Mouse (Mus musculus): ENCODE results near the gene Cd79b. TPM values are rescaled to one million over a fixed set of nuclear protein-coding genes. Genes with fewer than 3 reads are reported as not detected.

Gene Cd79b
- polyA plus RNA-seq, 1 experiment: 0.03 TPM

DNA sequence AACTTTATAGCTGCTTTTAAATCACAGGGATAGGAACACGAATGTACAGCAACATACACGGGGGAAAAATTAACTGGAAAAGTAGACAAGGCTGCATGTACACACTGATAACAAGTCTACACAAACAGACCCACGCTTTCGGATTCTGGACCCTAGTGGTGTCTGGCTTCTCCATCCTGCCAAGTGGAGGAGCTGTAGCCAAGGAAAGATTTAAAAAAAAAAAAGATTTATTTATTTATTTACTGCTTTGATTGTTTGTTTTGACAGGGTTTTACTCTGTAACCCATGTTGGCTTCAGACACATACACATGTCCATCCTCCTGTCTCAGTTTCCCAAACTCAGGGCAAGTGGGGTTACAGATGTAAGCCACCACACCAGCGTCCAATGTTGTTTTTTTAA, 7.1 kb downstream of the Cd79b start:
- Histone ChIP-seq H3K36me3 (ENCODE audit: control insufficient read depth) (no peaks in the 10 kb centered on the region), H3K27me3 (ENCODE audit: control insufficient read depth) (no peaks in the 10 kb centered on the region), H3K4me3 (replicated peaks) (no peak overlapping the region), H3K4me1 (ENCODE audit: control insufficient read depth) (no peaks in the 10 kb centered on the region), H3K9me3 (ENCODE audit: control insufficient read depth, low read length) (no peaks in the 10 kb centered on the region)
- TF ChIP-seq GATA1 (IDR thresholded peaks at IDR 0.05; ENCODE audit: low read length): no peak
- no peak for TF ChIP-seq TAL1 (IDR thresholded peaks at IDR 0.05; ENCODE audit: low read length)

DNA sequence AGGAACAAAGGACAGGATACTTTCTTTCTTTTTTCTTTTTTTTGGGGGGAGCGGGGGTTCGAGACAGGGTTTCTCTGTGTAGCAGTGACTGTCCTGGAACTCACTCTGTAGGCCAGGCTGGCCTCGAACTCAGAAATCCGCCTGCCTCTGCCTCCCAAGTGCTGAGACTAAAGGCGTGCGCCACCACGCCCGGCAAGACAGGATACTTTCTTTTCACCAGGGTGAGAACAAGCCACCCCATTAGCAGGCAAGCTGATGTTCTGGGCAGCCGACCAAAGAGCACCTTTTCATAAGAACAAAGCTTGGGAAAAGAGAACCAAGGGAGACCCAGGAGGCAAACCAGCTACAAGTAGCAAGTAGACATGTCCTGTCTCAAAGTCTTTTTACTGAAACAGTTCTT, 7.8 kb downstream of the Cd79b start:
- no peaks in the 10 kb centered on the region for H3K36me3 ChIP-seq (ENCODE audit: control insufficient read depth)
- H3K4me1 ChIP-seq (ENCODE audit: control insufficient read depth): no peaks in the 10 kb centered on the region
- no peaks in the 10 kb centered on the region for H3K27me3 ChIP-seq (ENCODE audit: control insufficient read depth)
- no peaks in the 10 kb centered on the region for H3K9me3 ChIP-seq (ENCODE audit: control insufficient read depth, low read length)
- H3K4me3 ChIP-seq (replicated peaks): no peak overlapping the region
- TF ChIP-seq GATA1 (IDR thresholded peaks at IDR 0.05; ENCODE audit: low read length) (no peak), TAL1 (IDR thresholded peaks at IDR 0.05; ENCODE audit: low read length) (no peak)

DNA sequence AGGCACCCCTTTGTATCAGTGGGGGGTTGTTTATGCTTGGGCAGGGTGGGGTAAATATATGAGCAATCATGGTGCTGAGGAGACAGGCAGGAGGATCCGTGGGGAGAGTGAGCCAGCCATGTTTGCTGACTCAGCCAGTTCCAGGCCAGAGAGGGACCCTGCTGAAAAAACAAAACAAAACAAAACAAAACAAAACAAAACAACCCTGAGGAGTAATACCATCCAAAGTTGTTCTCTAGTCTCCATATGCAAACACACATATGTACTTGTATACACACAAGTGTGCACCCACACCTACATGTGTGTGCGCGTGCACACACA, 8.5 kb downstream of the Cd79b start:
- H3K9me3 ChIP-seq (ENCODE audit: control insufficient read depth, low read length): no peaks in the 10 kb centered on the region
- H3K4me1 ChIP-seq (ENCODE audit: control insufficient read depth): no peaks in the 10 kb centered on the region
- no peak overlapping the region for H3K4me3 ChIP-seq (replicated peaks)
- no peaks in the 10 kb centered on the region for H3K27me3 ChIP-seq (ENCODE audit: control insufficient read depth)
- H3K36me3 ChIP-seq (ENCODE audit: control insufficient read depth): no peaks in the 10 kb centered on the region
- no peak for TF ChIP-seq GATA1 (IDR thresholded peaks at IDR 0.05; ENCODE audit: low read length)
- no peak for TF ChIP-seq TAL1 (IDR thresholded peaks at IDR 0.05; ENCODE audit: low read length)

DNA sequence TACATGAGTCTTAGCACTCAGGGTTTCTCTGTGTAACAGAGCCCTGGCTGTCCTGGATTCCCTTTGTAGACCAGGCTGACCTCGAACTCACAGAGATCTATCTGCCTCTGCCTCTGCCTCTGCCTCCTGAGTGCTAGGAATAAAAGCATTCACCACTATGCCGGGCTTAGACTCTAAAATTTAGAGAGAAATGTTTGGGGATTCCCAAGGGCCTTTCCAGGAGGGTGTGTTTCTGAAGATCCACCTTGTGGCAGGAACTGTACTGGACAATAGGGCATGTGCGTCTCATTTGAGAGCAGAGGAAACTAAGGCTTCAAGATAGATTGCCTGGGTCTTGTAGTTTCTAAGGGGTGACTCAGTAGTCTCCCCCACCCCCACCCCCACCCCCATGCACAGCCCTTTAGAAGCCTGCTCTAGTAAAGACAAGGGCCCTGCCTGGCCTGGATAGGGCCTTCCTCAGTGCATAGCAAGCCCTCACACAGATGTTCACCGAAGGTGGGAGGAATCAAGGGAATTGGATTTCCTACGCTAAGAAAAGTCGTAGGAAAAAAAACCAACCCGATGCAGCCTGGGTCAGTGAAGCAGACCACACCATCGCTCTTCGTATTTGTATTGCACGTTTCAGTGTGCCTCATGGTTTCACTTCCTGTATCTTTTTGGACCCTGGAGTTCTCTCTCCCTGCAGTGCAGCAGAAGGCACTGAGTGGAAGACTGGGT, 9.1 kb downstream of the Cd79b start:
- Histone ChIP-seq H3K4me3 (replicated peaks) (no peak overlapping the region), H3K9me3 (ENCODE audit: control insufficient read depth, low read length) (no peaks in the 10 kb centered on the region), H3K36me3 (ENCODE audit: control insufficient read depth) (no peaks in the 10 kb centered on the region), H3K4me1 (ENCODE audit: control insufficient read depth) (no peaks in the 10 kb centered on the region), H3K27me3 (ENCODE audit: control insufficient read depth) (no peaks in the 10 kb centered on the region)
- no peak for TF ChIP-seq GATA1 (IDR thresholded peaks at IDR 0.05; ENCODE audit: low read length)
- TF ChIP-seq TAL1 (IDR thresholded peaks at IDR 0.05; ENCODE audit: low read length): no peak

DNA sequence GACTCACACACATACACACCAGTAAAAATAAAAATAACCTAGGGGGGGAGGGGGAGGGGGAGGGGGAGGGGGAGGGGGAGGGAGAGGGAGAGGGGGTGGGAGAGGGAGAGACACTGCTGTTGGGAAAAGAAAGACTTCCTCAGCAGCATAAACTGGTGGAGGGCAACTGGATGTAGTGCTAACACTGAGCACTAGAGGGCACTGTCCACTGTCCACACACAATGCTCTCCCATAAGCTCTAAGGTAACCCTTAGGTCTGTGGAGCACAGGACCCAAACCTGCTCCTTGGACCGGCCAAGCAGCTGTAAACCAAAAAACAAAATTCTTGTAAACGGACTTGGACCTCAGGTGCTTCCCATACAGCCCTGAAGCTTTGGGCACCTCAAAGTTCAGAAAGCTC, 11.9 kb downstream of the Cd79b start:
- no peak overlapping the region for H3K4me3 ChIP-seq (replicated peaks)
- TF ChIP-seq TAL1 (IDR thresholded peaks at IDR 0.05; ENCODE audit: low read length): no peak
- TF ChIP-seq GATA1 (IDR thresholded peaks at IDR 0.05; ENCODE audit: low read length): no peak
- H3K36me3 ChIP-seq (ENCODE audit: control insufficient read depth): no peaks in the 10 kb centered on the region
- peaks cover 1% of the 10 kb centered on the region for H3K9me3 ChIP-seq (ENCODE audit: control insufficient read depth, low read length)
- H3K4me1 ChIP-seq (ENCODE audit: control insufficient read depth): no peaks in the 10 kb centered on the region
- no peaks in the 10 kb centered on the region for H3K27me3 ChIP-seq (ENCODE audit: control insufficient read depth)

DNA sequence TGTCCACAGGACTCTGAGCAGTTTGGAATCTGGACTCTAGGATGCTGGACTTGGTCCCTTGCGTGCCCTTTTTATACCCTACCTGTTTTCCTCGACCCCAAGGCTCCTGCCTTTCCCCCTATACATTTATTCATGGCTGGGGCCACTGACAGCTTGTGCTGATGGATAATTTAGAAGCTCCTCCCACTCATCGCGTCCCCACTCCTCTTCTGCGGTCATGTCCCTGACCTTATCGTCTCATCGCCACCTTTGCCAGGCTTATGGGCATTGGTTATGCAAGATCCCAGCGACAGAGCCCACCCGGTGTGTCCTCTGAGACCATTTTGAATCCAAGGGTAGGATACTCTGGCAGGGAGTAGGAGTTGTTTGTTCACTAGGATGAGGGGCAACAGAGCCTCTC, 12.8 kb downstream of the Cd79b start, which contains the start of gene Gh:
TSS of gene Gh (minus strand) at position 101 of the 400 bp plus-strand sequence.
- peaks cover 4% of the 10 kb centered on the region for H3K9me3 ChIP-seq (ENCODE audit: control insufficient read depth, low read length)
- no peaks in the 10 kb centered on the region for H3K27me3 ChIP-seq (ENCODE audit: control insufficient read depth)
- H3K36me3 ChIP-seq (ENCODE audit: control insufficient read depth): no peaks in the 10 kb centered on the region
- TF ChIP-seq TAL1 (IDR thresholded peaks at IDR 0.05; ENCODE audit: low read length): no peak
- TF ChIP-seq GATA1 (IDR thresholded peaks at IDR 0.05; ENCODE audit: low read length): no peak
- no peak within 1 kb of the TSS for H3K4me3 ChIP-seq (replicated peaks)
- H3K4me1 ChIP-seq (ENCODE audit: control insufficient read depth): no peaks in the 10 kb centered on the region

DNA sequence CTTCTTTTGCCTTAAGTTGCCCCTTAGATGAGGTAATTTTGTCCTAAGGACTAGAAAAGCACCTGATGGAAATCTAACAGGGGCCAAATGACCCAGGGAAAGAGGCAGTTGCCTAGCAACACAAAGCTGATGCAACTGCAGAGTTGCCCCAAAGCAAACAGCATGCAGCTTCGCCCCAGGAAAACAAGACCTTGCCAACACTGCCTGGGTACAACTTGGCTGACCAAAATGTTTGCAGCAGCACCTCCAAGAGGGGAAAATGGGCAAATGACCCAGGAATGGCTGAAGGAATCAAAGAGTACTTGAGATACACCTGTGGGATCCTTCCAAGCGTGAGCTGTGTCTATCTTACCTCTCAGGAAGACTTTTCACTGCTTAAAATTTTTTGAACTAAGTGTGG, 22.7 kb downstream of the Cd79b start:
- TF ChIP-seq TAL1 (IDR thresholded peaks at IDR 0.05; ENCODE audit: low read length) (no peak), GATA1 (IDR thresholded peaks at IDR 0.05; ENCODE audit: low read length) (no peak)
- no peaks in the 10 kb centered on the region for H3K4me1 ChIP-seq (ENCODE audit: control insufficient read depth)
- peaks cover 2% of the 10 kb centered on the region; the same call in 1 of the 2 replicates for H3K9me3 ChIP-seq (ENCODE audit: control insufficient read depth, low read length)

DNA sequence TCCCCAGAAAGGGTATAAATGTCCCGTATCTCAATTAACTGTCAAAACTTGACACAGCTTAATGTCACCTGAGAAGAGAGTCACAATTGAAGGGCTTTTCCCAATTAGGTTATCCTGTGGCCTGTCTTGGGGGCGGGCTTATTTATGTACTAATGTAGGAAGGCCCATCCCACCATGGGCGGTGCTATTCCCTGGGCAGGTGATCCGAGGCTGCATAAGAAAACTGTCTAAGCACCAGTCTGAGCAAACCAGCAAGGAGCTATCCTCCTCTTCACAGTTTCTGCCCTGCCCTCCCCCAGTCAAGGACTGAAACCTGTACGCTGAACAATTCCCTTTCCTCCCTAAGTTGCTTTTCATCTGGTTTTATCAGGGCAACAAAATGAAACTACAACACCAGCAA, 24.2 kb downstream of the Cd79b start:
- Histone ChIP-seq H3K27me3 (ENCODE audit: control insufficient read depth) (no peaks in the 10 kb centered on the region), H3K4me1 (ENCODE audit: control insufficient read depth) (no peaks in the 10 kb centered on the region), H3K4me3 (replicated peaks) (no peak overlapping the region), H3K9me3 (ENCODE audit: control insufficient read depth, low read length) (peaks cover 2% of the 10 kb centered on the region; the same call in 1 of the 2 replicates), H3K36me3 (ENCODE audit: control insufficient read depth) (no peaks in the 10 kb centered on the region)
- TF ChIP-seq GATA1 (IDR thresholded peaks at IDR 0.05; ENCODE audit: low read length) (no peak), TAL1 (IDR thresholded peaks at IDR 0.05; ENCODE audit: low read length) (no peak)

More for the DNA sequence above, 22.7 kb downstream of the Cd79b start:
- Histone ChIP-seq H3K27me3 (ENCODE audit: control insufficient read depth) (no peaks in the 10 kb centered on the region), H3K4me3 (replicated peaks) (no peak overlapping the region), H3K36me3 (ENCODE audit: control insufficient read depth) (no peaks in the 10 kb centered on the region)

DNA sequence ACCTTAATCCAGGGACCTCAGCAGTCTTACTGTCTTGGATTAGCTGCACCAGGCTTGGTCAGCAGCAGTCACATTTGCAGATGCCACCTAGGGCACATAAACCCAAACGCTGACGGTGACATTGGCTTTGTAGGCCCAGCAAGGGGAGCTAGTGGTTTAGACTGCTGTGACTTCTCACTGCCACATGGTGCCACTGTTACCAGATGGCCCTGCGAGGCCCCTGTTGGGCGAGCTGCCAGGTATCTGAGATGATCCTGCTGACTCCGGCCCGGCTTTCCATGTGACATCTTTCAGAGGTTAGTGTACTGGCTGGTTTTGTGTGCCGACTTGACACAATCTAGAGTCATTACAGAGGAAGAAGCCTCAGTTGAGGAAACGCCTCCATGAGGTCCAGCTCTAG, 25.2 kb downstream of the Cd79b start:
- no peaks in the 10 kb centered on the region for H3K27me3 ChIP-seq (ENCODE audit: control insufficient read depth)
- H3K4me1 ChIP-seq (ENCODE audit: control insufficient read depth): no peaks in the 10 kb centered on the region
- peaks cover 2% of the 10 kb centered on the region; the same call in 1 of the 2 replicates for H3K9me3 ChIP-seq (ENCODE audit: control insufficient read depth, low read length)
- no peaks in the 10 kb centered on the region for H3K36me3 ChIP-seq (ENCODE audit: control insufficient read depth)
- no peak for TF ChIP-seq GATA1 (IDR thresholded peaks at IDR 0.05; ENCODE audit: low read length)
- TF ChIP-seq TAL1 (IDR thresholded peaks at IDR 0.05; ENCODE audit: low read length): no peak
- no peak overlapping the region for H3K4me3 ChIP-seq (replicated peaks)

DNA sequence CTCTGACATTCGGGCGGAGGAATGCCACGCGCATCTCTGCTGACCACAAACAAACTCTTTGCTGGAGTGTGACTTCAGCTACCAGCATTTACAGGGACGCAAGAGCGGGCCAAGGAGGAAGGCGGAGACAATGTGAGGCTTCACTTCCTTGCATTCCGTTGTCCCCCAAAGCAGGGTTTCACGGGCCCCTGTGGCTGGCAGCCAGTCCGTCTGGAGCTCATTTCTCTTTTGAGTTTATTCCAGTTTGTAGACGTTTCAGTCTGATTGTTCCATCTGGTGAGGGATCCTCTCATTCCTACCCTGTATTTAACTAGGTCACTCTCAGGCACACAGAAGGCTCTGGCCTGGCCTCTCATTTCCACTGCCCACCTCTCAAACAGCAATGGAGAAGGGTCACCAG, 27.6 kb downstream of the Cd79b start:
- Histone ChIP-seq H3K4me1 (ENCODE audit: control insufficient read depth) (no peaks in the 10 kb centered on the region), H3K27me3 (ENCODE audit: control insufficient read depth) (no peaks in the 10 kb centered on the region), H3K36me3 (ENCODE audit: control insufficient read depth) (no peaks in the 10 kb centered on the region), H3K9me3 (ENCODE audit: control insufficient read depth, low read length) (no peaks in the 10 kb centered on the region), H3K4me3 (replicated peaks) (no peak overlapping the region)
- TF ChIP-seq TAL1 (IDR thresholded peaks at IDR 0.05; ENCODE audit: low read length) (no peak), GATA1 (IDR thresholded peaks at IDR 0.05; ENCODE audit: low read length) (no peak)

Measured in erythroblast, embryonic 14.5 days (primary cell).